Mouse (Mus musculus): Measurements from ENCODE around the gene Coil.
"Not testable (repeated sequence)": the region's sequence is repeated elsewhere in the genome, so short reads cannot be mapped to it uniquely, and the experiment has no call there.

The Coil gene

DNA sequence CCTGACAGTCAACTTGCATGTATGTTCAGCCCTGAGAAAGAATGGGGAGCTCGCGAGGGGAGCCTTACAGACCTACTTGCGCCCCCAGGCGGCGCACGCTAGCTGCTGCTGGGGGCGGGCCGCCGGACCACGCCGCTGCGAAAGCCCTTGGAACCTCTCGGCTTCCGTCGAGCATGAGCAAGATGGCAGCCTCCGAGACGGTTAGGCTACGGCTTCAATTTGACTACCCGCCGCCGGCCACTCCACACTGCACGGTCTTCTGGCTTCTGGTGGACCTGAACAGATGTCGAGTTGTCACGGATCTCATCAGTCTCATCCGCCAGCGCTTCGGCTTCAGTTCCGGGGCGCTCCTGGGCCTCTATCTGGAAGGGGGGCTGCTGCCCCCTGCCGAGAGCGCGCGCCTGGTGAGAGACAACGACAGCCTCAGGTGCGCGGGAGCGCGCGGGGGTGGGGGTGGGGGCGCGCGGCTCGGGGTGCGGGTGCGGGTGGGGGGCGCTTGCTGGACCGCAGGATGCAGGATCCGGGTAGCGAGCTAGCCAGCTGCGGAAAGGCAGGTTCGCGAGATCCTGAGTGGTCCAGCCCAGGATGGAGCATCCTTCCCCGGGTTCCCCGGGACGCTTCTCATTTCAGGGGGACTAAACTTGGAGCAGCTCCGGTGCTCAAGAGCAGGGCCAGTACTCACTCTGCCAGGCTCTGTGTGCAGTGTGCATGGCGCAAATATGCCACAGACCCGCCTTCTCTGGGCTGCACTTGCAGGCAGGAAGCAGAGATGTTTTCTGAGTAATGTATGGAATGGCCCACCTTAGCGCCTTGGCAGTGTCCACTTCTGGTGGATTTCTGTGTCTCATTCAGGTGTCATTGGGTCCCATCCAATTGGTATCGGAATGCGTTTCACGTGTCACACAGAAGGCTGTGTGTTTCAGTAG lies 4.0 kb downstream of the Coil start:
- DNase-seq (ENCODE audit: low spot score): peak; percentile 78

DNA sequence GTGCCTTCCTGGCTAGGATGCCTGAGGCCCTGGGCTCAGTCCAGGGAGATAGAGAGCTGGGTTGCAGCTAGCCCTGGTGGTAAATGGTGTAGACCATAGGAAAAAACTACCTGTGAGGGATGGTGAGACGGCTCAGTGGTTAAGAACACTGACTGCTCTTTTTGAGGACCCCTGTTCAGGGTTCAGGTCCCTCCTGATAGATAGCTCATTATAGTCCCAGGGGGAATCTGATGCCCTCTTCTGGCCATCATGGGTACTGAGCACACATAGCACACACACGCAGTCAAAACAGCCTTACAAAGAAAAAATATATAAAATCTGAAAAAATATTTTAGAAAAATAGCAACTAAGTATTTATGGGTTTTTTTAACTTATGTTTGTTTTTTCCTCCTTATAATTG lies 6.3 kb downstream of the Coil start:
- no peak for DNase-seq (ENCODE audit: low spot score)

- DNase-seq (ENCODE audit: low spot score): no peak
These were observed 7.1 kb downstream of the Coil start for GRCm38 (mm10) chr11:88977188-88977587.

GRCm38 (mm10) chr11:88981337-88981736 lies 11.3 kb downstream of the Coil start:
- no peak for DNase-seq (ENCODE audit: low spot score)

- DNase-seq (ENCODE audit: low spot score): no peak
These were observed 16.6 kb downstream of the Coil start for GRCm38 (mm10) chr11:88986616-88987015.

- no peak for DNase-seq (ENCODE audit: low spot score)
These were observed 18.9 kb downstream of the Coil start for GRCm38 (mm10) chr11:88988956-88989355.

DNA sequence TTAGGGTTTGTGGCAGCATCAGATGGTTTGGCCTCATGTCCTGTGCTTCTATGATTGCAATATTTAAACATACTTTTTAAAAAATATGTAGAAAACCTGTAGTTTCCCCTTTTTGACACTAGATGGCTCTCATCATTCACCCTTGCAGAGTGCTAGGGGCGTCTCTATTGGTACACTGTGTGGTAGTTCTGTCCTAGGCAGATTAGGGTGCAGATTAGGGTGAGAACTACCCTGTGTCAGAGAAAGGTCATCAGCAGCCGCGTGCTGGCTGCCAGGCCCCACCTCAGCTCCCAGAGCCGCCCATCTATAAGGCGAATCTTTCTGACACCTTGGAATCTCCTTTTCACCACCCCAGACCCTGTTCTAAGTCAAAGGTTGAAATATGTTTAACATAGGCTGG lies 19.5 kb downstream of the Coil start:
- DNase-seq (ENCODE audit: low spot score): no peak

GRCm38 (mm10) chr11:88993186-88993585 lies 23.1 kb downstream of the Coil start:
- no peak for DNase-seq (ENCODE audit: low spot score)

DNA sequence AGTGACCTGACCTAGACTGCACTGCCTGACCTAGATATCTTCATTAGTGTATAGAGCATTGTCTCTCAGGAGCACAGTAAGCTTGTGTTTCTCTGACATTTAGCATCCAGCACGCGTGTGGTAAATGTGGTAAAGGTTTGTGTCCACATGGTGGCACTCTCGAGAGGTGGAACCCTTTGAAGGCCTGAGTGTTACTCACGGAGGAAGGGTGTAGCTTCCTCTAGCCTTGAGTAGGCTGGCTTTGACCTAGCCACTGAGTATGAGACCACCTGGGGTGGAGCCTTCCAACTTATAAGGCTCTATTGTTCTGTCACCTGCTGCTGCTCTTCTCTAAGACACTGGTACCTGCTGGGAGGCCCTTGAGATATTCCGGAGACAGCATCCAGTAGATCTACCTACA lies 23.6 kb downstream of the Coil start:
- peak; percentile 54 for DNase-seq (ENCODE audit: low spot score)

GRCm38 (mm10) chr11:88994492-88994891 lies 24.4 kb downstream of the Coil start:
- no peak for DNase-seq (ENCODE audit: low spot score)

- DNase-seq (ENCODE audit: low spot score): no peak
These were observed 25.6 kb downstream of the Coil start for GRCm38 (mm10) chr11:88995616-88996015.

DNA sequence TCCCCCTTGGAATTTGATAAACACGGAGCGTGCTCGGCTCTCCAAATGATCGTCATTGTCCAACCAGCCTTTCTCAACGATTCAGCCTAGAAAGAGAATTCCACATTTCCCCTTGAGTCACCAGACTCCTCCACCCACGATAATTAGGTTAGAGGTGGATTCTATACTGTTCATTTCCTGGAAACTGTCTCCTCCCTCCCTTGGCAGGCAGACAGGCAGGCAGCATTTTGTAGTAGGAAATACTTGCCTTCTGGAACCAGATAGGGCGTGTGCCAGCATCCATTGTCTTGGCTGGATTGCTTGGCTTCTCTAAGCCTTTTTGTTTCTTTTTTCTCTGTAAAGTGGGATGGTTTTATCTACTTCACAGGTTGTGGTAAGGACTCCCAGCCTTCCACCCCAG lies 26.4 kb downstream of the Coil start:
- DNase-seq (ENCODE audit: low spot score): no peak

- DNase-seq (ENCODE audit: low spot score): not testable (repeated sequence)
These were observed 27.3 kb downstream of the Coil start for GRCm38 (mm10) chr11:88997343-88997742.

DNA sequence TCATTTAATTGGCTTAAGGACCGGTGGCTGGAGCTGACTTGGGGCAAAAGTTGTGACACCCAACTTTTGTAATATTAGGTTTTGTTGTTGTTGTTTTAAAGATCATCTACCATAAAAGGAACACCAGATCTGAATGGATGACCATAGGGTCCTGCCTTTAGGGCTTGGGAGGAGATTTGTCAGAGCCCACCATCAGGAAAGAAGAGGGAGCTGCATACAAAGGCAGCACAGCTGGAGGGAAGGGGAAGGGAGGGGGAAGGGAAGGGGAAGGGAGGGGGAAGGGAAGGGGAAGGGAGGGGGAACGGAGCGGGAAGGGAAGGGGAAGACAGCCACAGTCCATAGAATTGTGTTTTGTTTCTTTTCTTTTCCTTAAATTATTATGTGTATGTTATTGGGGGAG lies 28.4 kb downstream of the Coil start:
- no peak for DNase-seq (ENCODE audit: low spot score)

GRCm38 (mm10) chr11:88998974-88999722 lies 29.1 kb downstream of the Coil start, which contains the start of gene Trim25:
Gene Trim25, plus strand, starts transcription at chr11:88999376.
- DNase-seq (ENCODE audit: low spot score): peak; percentile 92

GRCm38 (mm10) chr11:88999723-89000526 lies 29.9 kb downstream of the Coil start:
- peak; percentile 31 for DNase-seq (ENCODE audit: low spot score)

DNA sequence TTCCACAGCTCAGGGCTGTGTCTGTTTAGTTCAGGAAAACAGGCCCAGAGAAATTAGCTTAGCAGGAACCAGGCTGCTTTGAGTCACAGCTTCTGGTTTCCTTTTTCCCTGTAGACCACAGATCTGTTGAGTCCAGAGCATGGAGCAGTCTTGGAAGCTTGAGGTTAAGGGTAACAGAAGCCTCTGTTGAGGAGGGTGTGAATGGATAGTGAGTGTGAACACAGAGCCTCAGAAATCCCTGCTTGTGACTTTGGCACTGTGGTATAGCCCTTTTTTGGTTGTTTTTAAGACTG lies 30.4 kb downstream of the Coil start:
- no peak for DNase-seq (ENCODE audit: low spot score)

- no peak for DNase-seq (ENCODE audit: low spot score)
These were observed 31.5 kb downstream of the Coil start for GRCm38 (mm10) chr11:89001569-89001968.

GRCm38 (mm10) chr11:89002068-89002467 lies 32.0 kb downstream of the Coil start:
- no peak for DNase-seq (ENCODE audit: low spot score)

DNA sequence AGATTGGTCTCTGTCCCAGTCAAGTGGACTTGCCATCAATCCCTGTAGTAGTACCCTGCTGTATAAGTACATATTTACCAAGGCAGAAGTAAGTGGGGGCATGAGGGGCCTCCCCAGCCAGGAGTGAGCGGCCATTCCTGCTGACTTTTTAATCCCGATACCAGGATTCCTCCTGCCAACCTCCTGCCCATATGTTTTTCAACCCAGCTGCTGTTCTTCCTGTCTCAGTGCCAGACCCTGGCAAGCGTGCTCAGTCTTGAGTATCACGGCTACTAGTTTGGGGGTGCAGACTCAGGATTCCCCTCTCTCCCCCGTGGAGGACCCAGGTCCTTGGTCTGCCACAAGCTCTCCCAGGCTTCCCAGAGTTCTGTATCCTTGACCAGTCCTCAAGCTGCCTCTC lies 32.6 kb downstream of the Coil start:
- DNase-seq (ENCODE audit: low spot score): no peak

DNA sequence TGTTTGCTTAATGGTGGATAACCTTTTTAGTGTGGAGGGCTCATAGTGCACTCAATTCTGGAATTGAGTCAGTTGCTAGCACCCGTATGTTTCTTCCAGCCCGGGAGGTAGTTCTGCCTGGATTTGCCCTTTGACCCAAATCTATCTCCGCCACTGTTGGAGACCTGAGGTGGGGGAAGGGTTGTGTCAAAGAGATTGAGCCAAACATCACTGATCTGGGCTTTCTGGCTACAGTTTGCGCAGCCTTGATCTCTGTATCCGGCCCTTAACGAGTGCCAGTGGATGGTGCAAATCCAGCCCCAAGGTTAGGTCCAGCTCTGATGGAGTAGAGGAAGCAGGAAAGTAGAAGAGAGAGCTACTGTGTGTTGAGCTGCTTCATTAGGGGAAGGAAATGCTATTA lies 33.0 kb downstream of the Coil start:
- DNase-seq (ENCODE audit: low spot score): no peak

DNA sequence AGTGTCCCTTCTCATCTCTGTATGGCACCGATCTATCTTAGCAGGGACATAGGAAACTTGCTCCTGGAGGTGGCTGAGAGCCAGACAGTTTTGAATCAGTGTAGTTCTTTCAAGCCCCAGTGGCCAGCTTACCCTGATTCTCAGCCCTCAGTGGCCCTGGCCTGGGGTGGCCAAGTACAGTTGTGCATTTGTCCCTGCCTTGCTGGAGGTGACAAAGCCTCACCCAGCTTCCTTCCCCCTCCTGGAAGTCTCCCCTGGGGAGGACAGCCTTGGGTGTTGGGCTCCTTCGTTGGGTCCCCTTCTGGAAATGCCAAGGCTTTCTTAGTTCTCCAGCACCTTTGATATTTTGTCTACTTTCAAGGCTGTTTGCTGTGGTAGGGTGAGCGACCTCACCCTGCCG lies 33.7 kb downstream of the Coil start:
- no peak for DNase-seq (ENCODE audit: low spot score)

GRCm38 (mm10) chr11:89005473-89005872 lies 35.4 kb downstream of the Coil start:
- no peak for DNase-seq (ENCODE audit: low spot score)
